Mouse (Mus musculus) spleen, postnatal 36 days (tissue): ENCODE measurements around the gene Smarca4.
A peak's percentile ranks its signal among the peaks of the same experiment; 100 is the strongest.
"Not testable (repeated sequence)": the region's sequence is repeated elsewhere in the genome, so short reads cannot be mapped to it uniquely, and the experiment has no call there.

Experiments used
- DNase-seq, 2 experiments: peaks; one replicate each; pipeline ENCODE4 v3.0.0; 2022; ENCODE audit warnings: low spot score in 2 of 2, mixed read lengths in 1 of 2

Smarca4 gene

DNA sequence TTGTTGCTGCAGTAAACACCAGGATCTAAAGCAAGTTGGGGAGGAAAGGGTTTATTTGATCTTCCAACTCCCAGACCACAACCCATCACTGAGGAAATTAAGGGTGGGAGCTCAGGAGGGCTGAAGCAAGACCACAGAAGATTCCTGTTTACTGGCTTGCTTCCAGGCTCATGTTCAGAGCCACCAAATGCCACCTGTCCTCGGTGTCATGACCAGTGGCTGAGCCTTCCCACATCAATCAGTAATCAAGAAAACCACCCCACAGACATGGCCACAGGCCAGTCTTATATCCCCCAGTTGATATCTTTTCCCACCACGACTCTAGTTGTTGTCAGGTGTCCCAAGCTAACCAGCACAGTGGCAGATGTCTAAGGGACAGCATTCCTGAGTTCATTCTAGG is 37.3 kb downstream of the Smarca4 start:
- no peak for DNase-seq

DNA sequence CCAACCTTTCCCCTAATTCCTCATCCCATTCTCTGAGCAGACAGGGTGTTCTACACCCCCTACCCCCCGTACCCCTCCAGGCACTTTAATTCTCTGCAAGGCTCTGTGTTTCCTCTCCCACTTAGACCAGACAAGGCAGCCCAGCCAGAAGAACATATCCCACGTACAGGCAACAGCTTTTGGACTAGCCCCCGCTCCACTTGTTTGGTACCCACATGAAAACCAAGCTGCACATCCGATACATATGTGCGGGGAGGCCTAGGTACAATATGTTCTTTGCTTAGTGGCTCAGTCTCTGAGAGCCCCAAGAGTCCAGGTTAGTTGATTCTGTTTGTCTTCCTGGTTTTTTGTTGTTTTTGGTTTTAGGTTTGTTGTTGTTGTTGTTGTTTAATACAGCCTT is 46.1 kb downstream of the Smarca4 start:
- DNase-seq = no peak

DNA sequence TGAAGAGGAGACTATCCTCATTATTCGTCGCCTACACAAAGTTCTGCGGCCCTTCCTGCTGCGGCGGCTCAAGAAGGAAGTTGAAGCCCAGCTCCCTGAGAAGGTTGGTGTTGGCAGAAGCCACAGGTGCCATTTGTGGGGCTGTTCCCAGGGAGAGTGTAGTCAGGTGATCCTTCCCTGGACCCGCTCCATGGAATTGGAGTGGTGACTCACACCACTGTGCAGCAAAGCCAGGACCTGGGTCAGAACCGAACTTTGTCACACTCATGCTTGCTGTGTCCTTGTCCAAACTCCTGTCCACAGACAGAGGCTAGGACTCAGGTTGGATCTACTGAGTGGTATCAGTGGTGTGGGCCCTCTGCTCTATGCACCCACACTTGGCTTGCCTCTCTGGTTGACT is 53.0 kb downstream of the Smarca4 start:
- no peak for DNase-seq

DNA sequence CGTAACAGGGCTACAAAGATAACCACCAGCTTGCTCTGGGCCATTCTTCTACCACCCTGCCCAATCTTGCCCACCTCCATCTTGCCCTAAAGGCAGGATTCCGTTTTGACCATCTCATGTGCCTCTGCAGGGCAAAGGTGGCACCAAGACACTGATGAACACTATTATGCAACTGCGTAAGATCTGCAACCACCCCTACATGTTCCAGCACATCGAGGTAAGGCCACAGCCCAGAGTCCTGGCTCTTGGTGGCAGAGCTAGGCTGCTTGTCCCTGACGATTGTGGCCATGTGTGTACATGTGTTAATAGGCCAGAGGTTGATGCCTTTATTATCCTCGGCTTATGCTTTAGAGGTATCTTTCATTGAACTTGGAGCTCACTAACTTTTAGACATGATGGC is 54.4 kb downstream of the Smarca4 start:
- DNase-seq = no peak

DNA sequence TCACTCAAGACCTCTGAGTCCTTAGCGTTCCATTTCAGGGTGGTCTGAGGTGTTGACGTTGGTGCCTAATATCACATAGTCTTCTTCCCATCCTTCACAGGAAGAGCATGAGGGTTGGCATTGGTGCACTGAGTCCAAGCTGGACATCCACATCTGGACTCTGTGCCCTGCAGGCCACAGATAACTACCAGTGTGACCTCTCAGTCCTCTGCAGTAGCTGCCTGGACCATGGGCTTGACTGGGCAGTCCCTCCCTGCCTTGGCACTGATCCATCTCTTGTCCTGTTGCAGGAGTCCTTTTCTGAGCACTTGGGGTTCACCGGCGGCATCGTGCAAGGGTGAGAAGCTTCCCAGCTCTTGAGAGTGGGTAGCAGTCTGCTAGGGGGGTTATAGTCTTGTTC is 55.8 kb downstream of the Smarca4 start:
- DNase-seq = no peak

DNA sequence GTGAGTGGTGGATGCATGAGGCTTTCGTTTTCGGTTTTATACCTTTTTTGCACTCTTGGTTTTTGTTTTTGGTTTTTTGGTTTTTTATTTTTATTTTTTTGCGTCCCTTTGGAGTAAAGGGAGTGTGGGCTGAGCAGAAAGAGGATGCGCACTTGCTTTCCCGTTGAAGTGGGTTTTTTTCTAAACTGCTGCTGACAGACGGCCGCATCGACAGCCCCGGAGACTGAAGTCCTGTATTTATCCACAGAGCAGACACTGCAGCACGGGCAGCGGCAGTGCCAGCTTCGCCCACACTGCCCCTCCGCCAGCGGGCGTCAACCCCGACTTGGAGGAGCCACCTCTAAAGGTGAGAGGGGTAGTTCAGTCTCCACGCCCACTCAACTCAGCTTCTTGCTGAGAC is 61.7 kb downstream of the Smarca4 start:
- DNase-seq = no peak

DNA sequence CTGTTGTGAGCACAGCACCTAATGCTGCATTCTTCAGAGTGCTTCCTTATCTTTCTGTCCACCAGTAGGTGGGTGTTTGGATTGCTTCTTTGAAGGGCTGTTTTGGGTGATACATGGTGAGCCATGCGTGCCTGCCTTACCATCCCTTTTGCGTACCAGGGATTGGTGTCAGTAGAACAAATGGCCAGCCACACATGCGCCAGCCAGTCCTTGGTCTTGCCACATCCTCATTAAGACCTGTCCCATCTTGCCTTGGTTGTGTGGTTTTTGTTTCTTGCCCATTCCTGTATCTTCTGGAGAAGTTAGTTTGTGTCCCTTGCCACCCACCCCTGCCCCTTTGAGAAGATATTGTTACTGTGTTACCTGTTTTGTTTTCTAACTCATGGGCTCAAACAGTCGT is 64.5 kb downstream of the Smarca4 start:
- DNase-seq = no peak

DNA sequence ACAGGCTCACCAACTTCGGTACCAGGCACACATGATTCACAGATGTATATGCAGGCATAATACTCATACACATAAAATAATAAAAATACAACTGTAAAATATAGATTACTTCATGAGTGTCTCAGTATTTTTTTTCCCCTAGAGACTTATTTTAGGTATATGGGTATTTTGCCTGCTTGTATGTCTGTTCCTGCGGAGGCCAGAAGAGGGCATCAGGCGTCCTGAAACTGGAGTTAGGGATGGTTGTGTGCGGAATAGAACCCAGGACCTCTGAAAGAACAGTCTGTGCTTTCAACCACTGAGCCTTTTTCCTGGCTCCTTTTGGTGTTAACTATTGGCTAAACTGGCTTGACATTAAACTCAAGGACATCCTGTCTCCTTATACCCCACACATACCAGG is 66.9 kb downstream of the Smarca4 start:
- no peak for DNase-seq

DNA sequence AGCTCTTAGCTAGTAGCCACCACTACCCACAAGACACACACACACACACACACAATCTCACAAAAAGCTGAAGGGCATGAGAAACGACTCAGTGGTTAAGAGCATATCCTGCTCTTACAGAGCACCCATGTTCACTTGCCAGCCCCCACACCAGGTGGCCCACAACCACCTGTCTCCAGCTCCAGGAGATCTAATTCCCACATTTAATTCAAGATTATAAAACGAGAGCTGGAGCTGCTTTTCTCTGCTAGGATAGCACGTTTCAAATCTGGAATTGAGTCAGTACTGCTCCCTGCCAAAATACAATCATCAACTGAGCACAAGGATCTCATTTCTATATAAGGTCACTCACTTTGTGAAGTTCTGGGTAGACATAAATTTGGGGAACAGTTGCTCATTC is 67.9 kb downstream of the Smarca4 start:
- DNase-seq = no peak

DNA sequence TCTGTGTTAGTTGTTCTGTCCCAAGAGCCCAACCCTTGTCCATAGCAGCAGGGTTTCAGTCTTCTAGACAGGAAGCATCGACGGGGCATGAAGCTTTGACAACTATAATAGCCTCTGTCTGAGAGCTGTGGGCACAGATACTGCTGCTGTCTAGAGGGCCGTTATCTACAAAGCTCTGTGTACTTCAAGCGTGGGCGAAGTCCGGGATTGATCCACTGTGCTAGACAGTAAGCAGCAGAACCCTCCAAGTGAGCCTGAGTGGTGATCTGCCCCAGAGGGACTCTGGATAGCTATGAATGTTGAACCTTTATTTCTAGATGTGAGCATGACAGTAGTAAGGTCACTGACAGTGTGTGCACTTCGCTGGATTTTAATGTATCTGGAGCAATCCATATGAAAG is 72.6 kb downstream of the Smarca4 start:
- DNase-seq = no peak

DNA sequence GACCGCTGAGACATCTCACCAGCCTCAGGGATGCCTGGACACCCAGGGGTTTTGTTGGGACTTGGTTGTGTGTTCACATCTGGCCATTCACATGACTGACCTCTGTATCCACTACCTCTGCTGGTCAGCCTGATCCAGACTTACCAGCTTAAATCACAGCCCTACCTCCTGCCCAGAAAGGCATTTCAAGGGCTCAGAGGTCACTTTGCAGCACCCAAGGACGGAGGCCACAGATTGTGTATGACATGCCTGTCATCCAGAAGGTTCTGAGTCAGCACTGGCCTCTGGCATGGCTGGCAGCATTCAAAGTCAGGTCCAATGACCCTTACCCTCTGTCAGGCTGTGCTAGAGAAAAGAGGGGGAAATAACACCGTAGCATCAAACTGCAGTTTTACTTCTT is 74.1 kb downstream of the Smarca4 start:
- no peak for DNase-seq

DNA sequence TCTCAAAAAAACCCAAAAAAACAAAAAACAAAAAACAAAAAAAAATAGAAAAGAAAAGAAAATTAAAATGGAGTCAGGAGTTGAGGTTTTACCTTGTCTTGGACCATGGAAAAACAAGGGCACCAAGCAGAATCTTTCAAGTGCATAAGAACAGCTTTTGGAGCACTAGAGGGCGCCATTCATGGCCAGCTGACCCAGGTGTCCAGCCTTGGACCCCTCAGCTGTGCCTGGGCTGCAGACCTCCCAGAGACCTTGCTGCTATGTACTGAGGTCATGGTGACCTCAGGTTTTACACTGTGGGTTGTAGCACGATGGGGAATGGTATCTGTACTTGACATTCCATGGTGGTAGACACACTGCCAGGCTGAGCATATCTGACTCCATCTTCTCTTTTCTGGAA is 75.9 kb downstream of the Smarca4 start:
- DNase-seq = no peak

DNA sequence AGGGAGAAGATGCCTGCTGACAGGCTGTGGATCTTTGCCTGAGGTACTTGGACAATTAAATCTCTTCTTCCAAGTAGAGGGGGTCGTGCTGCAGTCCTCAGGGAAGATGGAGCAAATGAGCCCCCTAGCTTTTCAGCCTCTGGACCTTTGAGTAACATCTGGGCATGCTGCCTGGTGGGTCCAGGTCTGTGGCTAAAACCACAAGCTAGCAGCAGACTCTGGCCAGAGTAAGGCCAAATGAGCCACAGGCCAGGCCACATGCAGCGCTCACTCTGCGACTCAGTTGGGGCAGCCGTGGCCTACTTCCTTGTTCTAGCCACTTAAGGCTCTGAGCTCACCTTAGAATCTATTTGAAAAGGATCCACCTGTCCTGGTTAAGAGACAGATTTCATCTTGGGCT is 76.5 kb downstream of the Smarca4 start:
- DNase-seq = no peak

DNA sequence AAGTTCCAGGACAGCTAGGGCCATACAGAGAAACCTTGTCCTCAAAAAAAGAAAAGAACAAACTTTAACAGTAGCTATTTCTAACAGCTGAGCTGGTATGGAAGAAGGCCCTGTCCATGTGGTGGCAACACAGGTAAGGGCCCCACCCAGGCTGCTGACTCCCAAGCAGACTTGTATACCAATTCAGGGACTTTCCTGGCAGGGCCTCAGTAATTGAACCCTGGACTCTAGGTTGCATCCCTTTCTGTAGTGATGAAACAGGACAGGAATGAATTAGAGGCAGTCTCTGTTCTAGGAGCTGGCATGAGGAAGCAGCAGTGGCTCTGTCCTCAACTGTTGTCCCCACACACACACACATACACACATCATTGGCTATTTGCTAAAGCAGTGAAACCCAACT is 78.1 kb downstream of the Smarca4 start:
- no peak for DNase-seq

DNA sequence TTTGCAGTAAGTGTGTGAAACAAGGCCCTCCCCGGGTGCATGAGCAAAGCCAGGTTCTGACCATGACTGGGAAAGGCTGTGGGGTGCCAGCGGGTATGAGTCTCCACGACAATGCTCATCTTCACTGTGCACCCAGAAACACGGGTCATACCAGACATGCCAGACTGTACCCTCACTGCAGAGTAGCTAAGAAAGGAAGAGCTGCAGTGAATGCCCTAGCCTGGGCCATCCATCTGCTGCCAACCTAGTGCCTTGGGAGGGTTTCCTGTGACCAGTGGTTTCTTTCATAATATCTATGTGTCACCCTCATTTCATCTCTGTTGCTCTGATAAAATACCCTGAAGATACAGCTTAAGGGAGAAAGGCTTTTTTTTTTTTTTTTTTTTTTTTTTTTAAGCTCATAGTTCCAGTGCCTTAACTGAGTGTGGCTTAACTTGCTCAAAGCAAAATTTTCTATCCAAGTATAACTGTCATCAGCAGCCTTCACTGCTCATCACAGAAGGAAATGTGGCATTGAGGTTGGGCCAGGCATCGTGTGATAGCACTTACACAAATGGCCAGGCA is 79.3 kb downstream of the Smarca4 start:
- DNase-seq = no peak

DNA sequence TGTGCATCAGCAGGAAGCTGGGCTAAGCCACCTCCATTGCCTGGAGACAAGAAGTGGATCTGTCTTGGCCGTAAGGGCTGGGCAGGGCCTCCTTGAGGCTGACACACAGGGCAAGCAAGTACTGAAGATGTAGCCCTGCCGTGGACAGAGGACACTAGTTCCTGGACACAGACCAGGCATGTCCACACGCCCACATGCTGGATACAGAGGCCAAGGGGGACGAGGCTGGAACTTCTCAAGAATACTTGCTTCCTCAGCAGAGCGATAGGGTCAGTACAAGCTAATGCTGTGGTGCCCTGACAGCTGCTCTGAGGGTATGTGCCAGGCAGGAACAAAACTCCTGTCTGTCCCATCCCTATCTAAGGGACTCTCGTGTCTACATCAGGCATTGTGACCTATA is 81.2 kb downstream of the Smarca4 start:
- no peak for DNase-seq

DNA sequence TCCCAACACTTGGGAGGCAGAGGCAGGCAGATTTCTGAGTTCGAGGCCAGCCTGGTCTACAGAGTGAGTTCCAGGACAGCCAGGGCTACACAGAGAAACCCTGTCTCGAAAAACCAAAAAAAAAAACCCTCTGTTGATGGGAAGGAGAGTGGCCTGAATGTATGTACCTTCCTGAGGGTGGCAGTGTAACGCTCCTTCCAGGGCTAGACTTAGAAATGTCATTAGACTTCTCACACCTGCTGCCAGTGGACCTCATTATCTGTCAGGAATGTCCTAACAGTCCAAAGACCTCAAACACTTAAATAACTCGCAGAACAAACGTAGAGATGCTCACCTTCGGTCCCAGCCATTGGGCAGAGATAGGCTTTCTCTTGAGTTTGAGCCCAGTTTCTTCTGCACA is 83.3 kb downstream of the Smarca4 start:
- not testable (repeated sequence) for DNase-seq

DNA sequence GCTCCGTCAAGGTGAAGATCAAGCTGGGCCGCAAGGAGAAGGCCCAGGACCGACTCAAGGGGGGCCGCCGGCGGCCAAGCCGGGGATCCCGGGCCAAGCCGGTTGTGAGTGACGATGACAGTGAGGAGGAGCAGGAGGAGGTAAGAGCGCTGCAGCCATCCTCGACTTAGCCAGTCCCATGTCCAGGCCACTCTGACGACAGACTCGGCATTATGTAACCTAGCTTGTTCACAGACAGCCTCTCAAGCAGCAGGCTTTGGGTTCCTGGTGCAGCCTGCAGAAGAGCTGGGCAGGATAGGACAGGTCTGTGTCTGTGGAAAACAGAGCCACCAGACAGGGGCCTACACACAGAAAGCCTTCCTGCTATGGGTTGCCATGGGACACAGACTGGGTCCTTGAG is 85.1 kb downstream of the Smarca4 start:
- no peak for DNase-seq

DNA sequence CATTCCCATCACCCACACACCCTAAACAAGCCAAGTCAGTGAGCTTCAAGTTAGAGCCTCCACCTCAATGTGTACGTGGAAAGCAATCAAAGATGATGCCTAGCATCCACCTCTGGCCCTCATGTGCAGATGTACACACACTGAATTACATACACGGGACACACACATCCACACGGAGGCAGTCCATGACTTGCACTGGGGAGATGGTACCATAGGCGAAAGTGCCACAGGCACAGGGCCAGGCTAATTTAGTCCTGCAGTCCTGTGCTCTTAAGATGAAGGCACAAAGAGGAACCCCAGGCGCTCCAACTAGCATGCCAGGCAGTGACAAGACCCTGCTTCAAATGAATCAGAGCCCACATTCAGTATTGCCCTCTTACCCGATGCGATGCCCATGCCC is 87.5 kb downstream of the Smarca4 start:
- DNase-seq = no peak

DNA sequence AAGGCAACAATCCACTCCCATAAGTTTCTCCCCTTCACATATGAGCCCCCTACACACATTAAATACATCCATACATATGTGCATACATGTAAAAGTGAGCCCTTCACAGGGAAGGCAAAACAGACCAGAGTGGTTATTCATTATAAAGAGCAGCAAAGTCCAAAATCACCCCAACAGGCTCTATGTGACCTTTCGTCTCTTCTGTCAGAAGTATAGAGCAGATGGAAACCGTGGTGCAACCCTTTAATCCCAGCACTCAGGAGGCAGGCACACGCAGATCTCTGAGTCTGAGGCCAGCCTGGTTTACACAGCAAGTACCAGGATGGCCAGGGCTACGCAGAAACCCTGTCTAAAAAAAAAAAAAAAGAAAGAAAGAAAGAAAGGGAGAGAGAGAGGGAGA is 90.1 kb downstream of the Smarca4 start:
- no peak for DNase-seq

DNA sequence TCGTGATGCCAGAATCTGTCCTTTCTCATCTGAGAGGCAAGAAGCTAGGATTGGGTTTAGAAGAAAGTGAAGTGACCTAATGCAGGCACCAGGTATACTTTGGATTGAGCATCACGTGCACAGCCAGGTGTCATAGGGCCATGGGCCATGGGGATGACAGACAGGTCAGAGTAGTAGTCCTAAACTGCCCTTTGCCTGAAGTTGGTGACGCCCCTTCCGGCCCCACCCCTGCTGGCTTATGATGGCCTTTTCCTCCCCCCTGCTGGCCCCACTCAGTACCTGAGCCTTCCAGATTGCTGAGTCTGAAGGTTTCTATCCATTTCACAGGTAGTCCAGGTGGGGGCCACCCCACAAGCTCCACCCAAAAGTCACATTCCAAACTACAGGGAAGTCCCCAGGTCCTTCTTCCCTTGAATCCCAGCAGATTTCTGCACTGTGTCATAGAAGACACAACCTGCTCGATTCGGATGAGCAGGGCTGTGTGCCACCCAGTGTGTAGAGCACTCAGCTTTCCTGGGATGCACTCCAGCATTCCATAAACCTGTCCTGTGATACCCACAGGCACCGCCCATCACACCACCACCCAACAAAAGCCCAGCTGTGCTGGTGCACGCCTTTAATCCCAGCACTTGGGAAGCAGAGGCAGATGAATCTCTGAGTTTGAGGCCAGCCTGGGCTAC is 90.8 kb downstream of the Smarca4 start:
- no peak for DNase-seq

DNA sequence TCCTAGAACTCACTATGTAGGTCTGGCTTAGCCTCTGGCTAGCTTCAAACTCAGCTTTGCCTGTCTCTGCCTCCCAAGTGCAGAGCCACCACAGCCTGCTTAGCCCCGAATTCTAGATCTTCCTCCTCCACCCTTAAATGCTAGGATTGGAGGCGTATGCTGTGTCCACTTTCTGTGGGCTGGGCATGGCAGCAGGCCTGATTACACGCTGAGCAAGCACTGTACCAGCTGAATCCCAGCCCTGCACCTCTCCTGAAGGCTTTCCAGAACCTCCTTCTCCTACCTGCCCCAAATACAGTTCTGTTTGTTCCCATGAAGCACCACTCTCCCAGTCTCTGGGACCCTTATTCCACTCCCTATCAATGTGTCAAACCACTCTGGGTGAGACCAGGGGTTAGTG is 93.4 kb downstream of the Smarca4 start:
- DNase-seq = no peak

DNA sequence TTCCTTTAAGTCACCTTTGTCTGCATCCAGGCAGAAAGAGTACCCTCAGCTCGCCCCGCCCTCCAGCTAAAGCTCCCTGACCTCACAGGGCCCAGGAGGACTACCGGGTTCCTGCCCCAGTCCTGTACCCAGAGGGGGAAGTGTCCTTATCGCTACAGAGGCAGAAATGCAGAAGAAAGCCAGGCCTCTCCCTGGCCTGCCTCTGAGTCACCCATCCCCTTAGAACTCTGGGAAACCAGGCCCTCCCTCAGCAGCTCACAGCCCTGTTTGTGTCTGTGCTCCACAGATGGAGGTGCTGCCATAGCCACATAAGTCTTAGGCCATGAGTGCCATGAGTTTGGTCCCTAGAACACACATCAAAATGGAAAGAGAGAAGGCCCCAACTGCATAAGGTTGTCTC is 99.3 kb downstream of the Smarca4 start:
- DNase-seq = peak; percentile 38 to 40

DNA sequence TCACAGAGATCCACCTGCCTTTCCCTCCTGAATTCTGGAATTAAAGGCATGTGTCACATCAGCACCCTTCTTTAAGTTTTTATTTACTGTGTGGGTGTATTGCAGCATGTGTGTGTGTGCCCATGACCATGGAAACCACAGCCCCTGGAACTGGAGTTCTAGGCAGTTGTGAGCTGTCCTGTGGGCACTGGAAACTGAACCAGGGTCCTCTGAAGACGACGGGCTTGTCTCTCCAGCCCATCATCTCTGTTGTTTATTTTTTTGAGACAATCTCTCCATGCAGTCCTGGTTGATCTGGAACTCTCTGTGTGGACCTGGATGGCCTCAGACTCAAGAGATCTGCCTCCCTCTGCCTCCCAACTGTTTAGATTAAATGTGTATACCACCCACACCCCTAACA is 101.0 kb downstream of the Smarca4 start:
- no peak for DNase-seq
